Mouse (Mus musculus) telencephalon, adult 2 months (tissue): Measurements from ENCODE around the gene Cdipt.

Source experiments
- DNase-seq: peaks from one replicate; pipeline ENCODE4 v3.0.0-alpha.2; 2011; ENCODE audit warnings: low read depth, low spot score

The Cdipt gene

DNA sequence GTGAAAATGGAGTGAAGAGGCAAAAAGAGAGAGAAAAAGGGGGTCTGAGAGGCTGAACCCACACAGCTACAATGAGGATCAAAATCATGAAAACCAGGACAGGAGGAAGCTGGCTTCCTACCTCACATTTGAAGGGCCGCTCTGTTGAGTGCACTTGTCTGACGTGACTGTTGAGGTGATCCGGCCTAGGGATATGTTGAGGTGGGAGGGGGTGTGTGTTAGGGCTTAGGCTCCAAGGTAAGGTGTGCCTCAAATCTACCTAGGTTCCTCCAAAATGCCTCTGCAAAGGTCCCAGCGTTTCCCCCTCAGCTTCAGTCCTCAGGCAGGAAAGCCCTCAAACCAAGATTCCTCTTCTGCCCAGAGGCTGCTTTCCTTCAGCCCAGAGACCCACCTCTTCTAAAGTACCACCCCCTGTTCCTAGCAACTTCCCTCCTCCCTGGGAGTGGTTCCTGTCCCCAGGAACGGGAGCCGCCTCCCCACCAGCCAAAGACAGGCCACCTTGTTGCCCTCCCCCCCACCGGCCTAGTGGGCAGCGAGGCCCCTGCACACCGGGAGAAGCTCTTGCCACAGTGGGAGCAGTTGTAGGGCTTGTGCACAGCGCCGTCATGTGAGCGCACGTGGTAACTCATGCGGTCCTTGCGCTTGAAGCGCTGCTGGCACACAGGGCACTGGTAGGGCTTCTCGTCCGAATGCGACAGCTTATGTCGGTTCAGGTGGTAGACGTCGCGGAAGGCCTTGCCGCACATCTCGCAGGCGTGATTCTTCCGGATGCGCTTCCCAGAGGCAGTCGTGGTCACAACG lies 49.2 kb downstream of the Cdipt start:
- DNase-seq: no peak

- DNase-seq: no peak
These were observed 49.9 kb downstream of the Cdipt start for GRCm38 (mm10) chr7:127025556-127026160.

DNA sequence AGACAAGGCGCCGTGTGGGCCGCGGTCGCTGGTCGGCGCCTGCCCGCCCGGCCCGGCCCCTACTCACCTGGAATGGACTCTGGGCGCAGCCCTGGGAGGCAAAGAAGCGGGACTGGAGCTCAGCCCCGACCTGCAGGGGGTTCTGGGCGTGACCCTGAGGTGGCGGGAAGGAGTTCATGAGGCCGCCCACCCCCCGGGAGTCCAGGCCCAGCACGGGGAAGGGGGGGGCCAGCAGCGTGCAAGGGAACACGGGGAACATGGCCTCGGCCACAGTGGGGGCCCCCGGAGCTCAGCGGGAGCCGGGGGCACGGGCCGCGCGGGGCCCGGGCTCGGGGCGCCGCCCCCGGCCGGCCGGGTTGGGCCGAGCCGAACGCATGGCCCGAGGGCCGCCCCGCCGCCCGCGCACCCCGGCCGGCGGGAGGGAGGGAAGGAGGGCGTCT lies 50.5 kb downstream of the Cdipt start:
- DNase-seq: no peak

- DNase-seq: no peak
These were observed 50.9 kb downstream of the Cdipt start for GRCm38 (mm10) chr7:127026616-127026983.

- DNase-seq: peak; percentile 100
These were observed 51.4 kb downstream of the Cdipt start, which contains the start of gene Maz for GRCm38 (mm10) chr7:127026984-127027726. Gene Maz, minus strand, starts transcription at chr7:127027037.

- no peak for DNase-seq
These were observed 52.2 kb downstream of the Cdipt start for GRCm38 (mm10) chr7:127027885-127028284.
